Mouse (Mus musculus): ENCODE data around the gene Tnfrsf13c. TPM values are rescaled to one million over a fixed set of nuclear protein-coding genes. Genes with fewer than 3 reads are reported as not detected.
A peak's percentile ranks its signal among the peaks of the same experiment; 100 is the strongest.

Gene Tnfrsf13c
- polyA plus RNA-seq, 1 experiment from 2014 or later: not detected

DNA sequence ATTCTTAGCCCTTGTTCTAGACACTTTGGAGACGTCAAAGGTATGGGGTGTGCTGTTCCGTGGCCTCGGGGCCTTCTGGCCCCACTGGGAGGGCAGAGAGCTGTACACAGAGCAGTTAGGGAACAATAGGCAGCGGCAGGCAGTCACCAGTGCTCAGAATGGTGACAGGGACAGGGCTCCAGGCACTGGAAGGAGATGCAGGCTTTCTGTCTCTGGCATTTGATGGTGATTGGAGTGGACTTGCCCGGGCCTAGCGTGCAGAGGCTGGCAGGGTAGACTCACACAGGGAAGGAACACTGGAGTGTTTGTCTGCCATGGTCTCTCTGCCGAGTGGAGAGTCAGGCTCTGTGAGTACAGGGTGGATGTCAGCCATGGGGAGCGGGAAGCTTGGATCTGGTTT, 31.6 kb downstream of the Tnfrsf13c start:
- H3K27me3 ChIP-seq: no peaks in the 10 kb centered on the region
- no peak overlapping the region for H3K9ac ChIP-seq (replicated peaks)
- H3K36me3 ChIP-seq: peaks cover 99% of the 10 kb centered on the region
- 90% methylated on average over 8 of the region's 8 CpGs for WGBS
- no peak overlapping the region for H3K4me3 ChIP-seq (replicated peaks)
- H3K9me3 ChIP-seq: no peaks in the 10 kb centered on the region
- H3K4me1 ChIP-seq (replicated peaks): no peaks in the 10 kb centered on the region
- H3K27ac ChIP-seq: no peak overlapping the region
- H3K4me2 ChIP-seq: no peak overlapping the region
- no peak for ATAC-seq (ENCODE audit: insufficient number of reproducible peaks, insufficient read depth, low FRiP score, low TSS enrichment, low read depth)

DNA sequence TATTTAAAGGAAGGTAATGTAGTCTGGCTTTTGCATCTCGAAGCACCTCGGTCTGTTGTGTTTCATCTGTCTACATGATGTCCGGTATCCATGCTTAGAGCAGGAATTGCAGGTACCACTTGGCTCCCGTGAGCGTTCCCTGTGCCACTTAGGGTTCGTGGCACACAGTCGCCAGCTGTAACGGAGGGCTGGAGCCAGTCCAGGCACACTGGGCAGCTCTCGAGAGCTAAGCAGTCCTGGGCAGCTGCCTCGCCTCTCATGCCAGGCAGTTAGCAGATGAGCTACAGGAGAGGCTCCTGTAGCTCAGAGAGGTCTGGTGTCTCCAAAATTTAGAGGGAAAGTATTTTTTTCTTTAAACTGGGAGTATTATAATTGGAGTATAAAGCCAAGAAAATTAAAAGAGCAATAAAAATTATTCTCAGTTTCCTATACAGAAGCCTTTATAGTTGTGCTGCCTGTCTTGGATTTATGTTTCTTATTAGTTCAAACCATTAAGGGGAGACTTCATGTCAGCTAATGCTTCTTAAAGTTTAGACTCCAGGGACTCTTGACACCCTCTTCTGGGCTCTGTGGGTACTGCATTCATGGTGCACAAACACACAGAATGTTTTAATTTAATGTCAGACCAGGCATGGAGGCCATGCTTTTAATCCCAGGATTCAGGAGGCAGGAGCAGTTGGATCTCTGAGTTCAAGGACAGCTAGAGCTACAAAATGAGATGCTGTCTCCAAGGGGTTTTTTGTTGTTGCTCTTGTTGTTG, 35.5 kb downstream of the Tnfrsf13c start:
- H3K4me2 ChIP-seq: no peak overlapping the region
- H3K36me3 ChIP-seq: peaks cover 99% of the 10 kb centered on the region
- 0 out of 2 replicates have a peak, but pooled peaks cover 8% of the 10 kb centered on the region for H3K9me3 ChIP-seq
- no peak overlapping the region for H3K4me3 ChIP-seq (replicated peaks)
- WGBS: 94% methylated on average over 10 of the region's 10 CpGs
- H3K9ac ChIP-seq (replicated peaks): no peak overlapping the region
- H3K4me1 ChIP-seq (replicated peaks): no peaks in the 10 kb centered on the region
- H3K27me3 ChIP-seq: no peaks in the 10 kb centered on the region
- H3K27ac ChIP-seq: no peak overlapping the region
- ATAC-seq (ENCODE audit: insufficient number of reproducible peaks, insufficient read depth, low FRiP score, low TSS enrichment, low read depth): no peak

DNA sequence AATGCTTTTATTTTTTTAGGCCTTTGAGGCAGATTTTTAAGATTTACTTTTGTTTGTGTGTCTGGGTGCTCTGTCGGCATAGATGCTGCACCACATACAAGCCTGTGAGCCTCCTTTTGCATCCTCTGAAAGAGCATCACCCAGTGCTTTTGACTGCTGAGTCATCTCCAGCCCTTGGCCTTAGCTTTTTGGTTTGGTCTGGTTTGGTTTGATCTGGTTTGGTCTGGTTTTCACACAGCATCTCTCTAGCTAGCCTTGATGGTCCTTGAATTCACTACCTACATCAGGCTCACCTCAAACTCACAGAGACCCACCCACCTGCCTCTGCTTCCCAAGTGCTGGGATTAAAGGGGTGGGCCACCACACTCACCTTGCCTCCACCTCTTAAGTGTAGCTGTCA, 36.2 kb downstream of the Tnfrsf13c start:
- 0 out of 2 replicates have a peak, but pooled peaks cover 8% of the 10 kb centered on the region for H3K9me3 ChIP-seq
- no peak overlapping the region for H3K27ac ChIP-seq
- no peak for ATAC-seq (ENCODE audit: insufficient number of reproducible peaks, insufficient read depth, low FRiP score, low TSS enrichment, low read depth)
- H3K4me3 ChIP-seq (replicated peaks): no peak overlapping the region
- 90% methylated on average over 1 of the region's 1 CpGs for WGBS
- H3K27me3 ChIP-seq: no peaks in the 10 kb centered on the region
- H3K36me3 ChIP-seq: peaks cover 99% of the 10 kb centered on the region
- H3K4me1 ChIP-seq (replicated peaks): no peaks in the 10 kb centered on the region
- no peak overlapping the region for H3K9ac ChIP-seq (replicated peaks)
- no peak overlapping the region for H3K4me2 ChIP-seq

DNA sequence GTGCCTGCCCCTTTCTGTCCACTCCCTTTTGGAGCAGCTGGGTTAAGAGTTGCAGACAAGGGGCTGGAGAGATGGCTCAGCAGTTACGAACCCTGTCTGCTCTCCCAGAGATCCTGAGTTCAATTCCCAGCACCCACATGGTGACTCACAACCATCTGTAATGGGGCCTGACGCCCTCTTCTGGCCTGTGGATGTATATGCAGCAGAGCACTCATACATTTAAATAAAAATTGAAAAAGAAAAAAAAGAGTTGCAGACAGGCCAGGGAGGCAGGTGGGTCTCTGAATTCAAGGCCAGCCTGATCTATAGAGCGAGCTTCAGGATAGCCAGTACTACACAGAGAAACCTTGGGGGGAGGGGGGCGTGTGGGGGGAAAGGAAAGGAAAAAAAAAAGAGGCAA, 36.8 kb downstream of the Tnfrsf13c start:
- no peak overlapping the region for H3K27ac ChIP-seq
- no peaks in the 10 kb centered on the region for H3K27me3 ChIP-seq
- peaks cover 99% of the 10 kb centered on the region for H3K36me3 ChIP-seq
- 87% methylated on average over 4 of the region's 4 CpGs for WGBS
- no peak overlapping the region for H3K9ac ChIP-seq (replicated peaks)
- H3K4me2 ChIP-seq: no peak overlapping the region
- ATAC-seq (ENCODE audit: insufficient number of reproducible peaks, insufficient read depth, low FRiP score, low TSS enrichment, low read depth): no peak
- no peak overlapping the region for H3K4me3 ChIP-seq (replicated peaks)
- H3K9me3 ChIP-seq: peaks cover 8% of the 10 kb centered on the region
- no peaks in the 10 kb centered on the region for H3K4me1 ChIP-seq (replicated peaks)

DNA sequence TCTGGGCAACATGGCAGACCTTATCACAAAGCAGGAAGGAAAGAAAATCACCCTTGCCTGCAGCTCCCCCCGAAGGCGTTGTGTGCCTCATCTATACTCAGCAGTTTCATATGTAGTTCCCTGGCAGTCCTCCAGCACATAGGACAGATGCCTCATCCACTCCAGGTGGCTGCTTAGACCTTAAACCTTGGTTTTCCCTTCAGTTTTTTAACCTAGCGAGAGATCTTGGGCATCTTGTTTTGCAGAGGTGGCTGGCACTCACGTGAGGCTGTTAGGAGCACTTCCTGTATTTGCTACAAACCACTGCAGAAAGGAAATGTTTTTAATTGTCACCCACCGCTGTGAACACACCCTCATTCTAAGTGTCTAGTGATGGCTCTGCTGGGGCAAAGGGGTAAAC, 37.2 kb downstream of the Tnfrsf13c start:
- no peak overlapping the region for H3K9ac ChIP-seq (replicated peaks)
- no peak overlapping the region for H3K4me2 ChIP-seq
- H3K9me3 ChIP-seq: peaks cover 13% of the 10 kb centered on the region
- no peak overlapping the region for H3K4me3 ChIP-seq (replicated peaks)
- no peaks in the 10 kb centered on the region for H3K4me1 ChIP-seq (replicated peaks)
- peaks cover 99% of the 10 kb centered on the region for H3K36me3 ChIP-seq
- ATAC-seq (ENCODE audit: insufficient number of reproducible peaks, insufficient read depth, low FRiP score, low TSS enrichment, low read depth): no peak
- H3K27ac ChIP-seq: no peak overlapping the region
- H3K27me3 ChIP-seq: no peaks in the 10 kb centered on the region
- 93% methylated on average over 5 of the region's 5 CpGs for WGBS

DNA sequence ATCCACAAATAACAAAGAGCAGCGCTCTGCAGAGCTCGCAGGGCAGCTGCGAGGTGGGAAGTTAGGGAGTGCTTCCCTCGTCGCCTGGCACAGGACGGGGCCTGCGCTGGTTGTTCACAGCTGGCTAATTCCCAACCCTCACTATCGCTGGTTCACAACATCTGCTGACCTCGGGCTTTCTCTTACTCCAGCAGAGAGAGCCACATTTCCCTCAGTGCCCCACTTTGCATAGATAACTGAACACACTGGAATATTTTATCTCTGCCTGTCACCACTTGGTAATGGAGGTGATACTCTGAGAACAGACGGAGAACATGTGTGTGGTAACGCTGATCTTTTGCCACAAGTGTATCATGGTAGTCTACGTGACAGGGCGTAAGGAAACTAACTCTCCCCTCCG, 38.0 kb downstream of the Tnfrsf13c start:
- ATAC-seq (ENCODE audit: insufficient number of reproducible peaks, insufficient read depth, low FRiP score, low TSS enrichment, low read depth): no peak
- Histone ChIP-seq H3K4me2 (no peak overlapping the region), H3K4me3 (replicated peaks) (no peak overlapping the region), H3K9me3 (peaks cover 17% of the 10 kb centered on the region), H3K9ac (replicated peaks) (no peak overlapping the region), H3K27ac (no peak overlapping the region), H3K36me3 (peaks cover 99% of the 10 kb centered on the region), H3K27me3 (no peaks in the 10 kb centered on the region), H3K4me1 (replicated peaks) (no peaks in the 10 kb centered on the region)
- WGBS: 86% methylated on average over 14 of the region's 14 CpGs

DNA sequence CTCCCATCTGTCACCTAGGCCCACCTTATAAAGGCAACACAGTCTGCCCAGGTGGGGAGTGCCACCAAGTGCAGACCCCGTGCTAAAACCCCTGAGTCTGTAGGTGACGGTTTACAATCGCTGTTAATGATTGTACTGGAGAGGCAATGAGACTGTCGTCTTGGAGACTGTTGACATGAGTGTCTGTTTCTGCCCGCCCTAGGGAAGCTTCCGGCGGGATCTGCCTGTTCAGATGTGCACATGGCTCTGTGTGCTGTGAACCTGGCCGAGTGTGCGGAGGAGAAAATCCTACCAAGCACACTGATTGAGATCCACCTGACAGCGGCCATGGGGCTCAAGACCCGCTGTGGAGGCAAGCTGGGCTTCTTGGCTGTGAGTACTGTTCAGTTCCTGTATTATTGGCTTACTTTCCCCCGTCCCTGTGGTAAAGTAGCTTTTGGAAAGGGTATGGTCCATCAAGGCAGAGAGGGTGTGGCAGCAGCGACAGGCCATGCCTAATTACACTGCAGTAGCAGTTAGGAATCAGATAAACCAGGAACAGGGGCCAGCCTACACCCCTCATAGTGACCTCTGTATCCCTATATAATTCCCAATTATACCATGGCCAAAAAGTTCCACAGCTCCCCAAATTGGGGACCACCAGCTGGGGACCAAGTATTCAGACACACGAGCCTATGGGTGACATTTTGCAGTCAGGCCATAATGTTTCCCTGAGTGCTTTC, 38.9 kb downstream of the Tnfrsf13c start:
- Histone ChIP-seq H3K4me1 (replicated peaks) (no peaks in the 10 kb centered on the region), H3K27ac (no peak overlapping the region), H3K9me3 (peaks cover 17% of the 10 kb centered on the region), H3K36me3 (peaks cover 99% of the 10 kb centered on the region), H3K4me3 (replicated peaks) (no peak overlapping the region), H3K27me3 (no peaks in the 10 kb centered on the region), H3K4me2 (no peak overlapping the region), H3K9ac (replicated peaks) (no peak overlapping the region)
- WGBS: 89% methylated on average over 14 of the region's 14 CpGs
- no peak for ATAC-seq (ENCODE audit: insufficient number of reproducible peaks, insufficient read depth, low FRiP score, low TSS enrichment, low read depth)

DNA sequence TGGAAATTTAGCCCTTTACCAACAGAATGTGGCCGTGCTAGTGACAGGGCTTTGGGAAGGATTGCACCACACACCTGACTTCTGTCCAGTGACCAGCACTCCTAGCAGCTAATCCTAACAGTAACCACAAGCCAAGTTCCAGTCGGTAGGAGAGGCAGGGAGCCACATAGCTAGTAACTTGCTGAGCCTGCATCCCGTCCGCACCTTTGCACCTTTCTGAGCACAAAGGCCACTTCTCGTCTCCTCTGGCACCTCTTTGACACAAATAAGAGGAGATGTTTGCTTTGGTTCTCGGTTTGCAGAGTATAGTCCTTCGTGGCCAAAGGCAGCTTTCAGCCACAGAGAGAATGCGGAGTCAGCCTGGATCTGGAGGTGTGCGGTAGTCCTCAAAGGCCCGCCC, 39.5 kb downstream of the Tnfrsf13c start:
- Histone ChIP-seq H3K4me1 (replicated peaks) (no peaks in the 10 kb centered on the region), H3K4me3 (replicated peaks) (no peak overlapping the region), H3K9me3 (peaks cover 17% of the 10 kb centered on the region), H3K36me3 (peaks cover 100% of the 10 kb centered on the region), H3K9ac (replicated peaks) (0 out of 2 replicates have a peak overlapping the region, but pooled peaks have one; percentile 23), H3K4me2 (no peak overlapping the region), H3K27ac (no peak overlapping the region), H3K27me3 (no peaks in the 10 kb centered on the region)
- ATAC-seq (ENCODE audit: insufficient number of reproducible peaks, insufficient read depth, low FRiP score, low TSS enrichment, low read depth): no peak
- 89% methylated on average over 10 of the region's 10 CpGs for WGBS

DNA sequence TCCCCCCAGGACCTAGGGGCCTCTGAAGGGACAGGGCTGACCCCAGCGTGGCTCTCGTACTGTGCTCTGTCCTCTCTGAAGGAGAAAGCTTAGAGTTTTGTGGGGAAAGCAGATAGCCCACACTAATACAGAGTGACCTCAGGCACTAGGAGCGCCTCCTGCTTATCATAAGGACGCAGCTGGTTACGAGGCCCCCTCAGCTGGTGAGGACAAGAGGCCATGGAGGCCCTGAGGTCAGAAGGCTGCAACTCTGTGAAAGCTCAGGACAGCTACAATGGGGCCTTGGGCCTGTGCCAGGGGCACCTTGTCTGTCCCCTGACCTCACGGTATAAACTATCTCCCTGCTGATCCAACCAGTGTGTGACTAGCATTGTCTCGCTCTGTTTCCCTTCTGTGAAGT, 40.0 kb downstream of the Tnfrsf13c start:
- no peaks in the 10 kb centered on the region for H3K4me1 ChIP-seq (replicated peaks)
- peaks cover 17% of the 10 kb centered on the region for H3K9me3 ChIP-seq
- no peak for ATAC-seq (ENCODE audit: insufficient number of reproducible peaks, insufficient read depth, low FRiP score, low TSS enrichment, low read depth)
- H3K4me2 ChIP-seq: no peak overlapping the region
- H3K27me3 ChIP-seq: no peaks in the 10 kb centered on the region
- no peak overlapping the region for H3K27ac ChIP-seq
- WGBS: 83% methylated on average over 7 of the region's 7 CpGs
- H3K9ac ChIP-seq (replicated peaks): no peak overlapping the region
- H3K4me3 ChIP-seq (replicated peaks): no peak overlapping the region
- peaks cover 100% of the 10 kb centered on the region for H3K36me3 ChIP-seq

DNA sequence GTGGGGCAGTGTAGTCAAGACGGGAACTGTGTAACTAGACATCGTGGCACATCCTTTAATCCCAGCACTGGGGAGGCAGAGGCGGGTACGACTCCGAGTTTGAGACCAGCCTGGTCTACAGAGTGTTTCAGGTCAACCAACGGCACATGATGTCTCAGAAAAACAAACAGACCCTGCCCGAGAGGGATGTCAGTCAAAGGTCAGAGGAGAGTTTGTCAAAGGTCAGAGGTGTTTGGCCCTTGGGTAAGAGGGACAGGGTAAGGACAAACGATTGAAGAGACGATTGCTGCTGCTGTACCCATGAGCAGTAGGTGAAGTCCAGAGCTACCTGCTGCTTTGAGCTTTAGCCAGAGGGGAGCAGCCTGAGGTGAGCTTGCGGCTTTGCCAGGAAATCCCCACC, 40.6 kb downstream of the Tnfrsf13c start:
- Histone ChIP-seq H3K4me1 (replicated peaks) (no peaks in the 10 kb centered on the region), H3K9me3 (peaks cover 17% of the 10 kb centered on the region), H3K9ac (replicated peaks) (no peak overlapping the region), H3K36me3 (peaks cover 100% of the 10 kb centered on the region), H3K27me3 (no peaks in the 10 kb centered on the region), H3K4me2 (no peak overlapping the region), H3K27ac (no peak overlapping the region), H3K4me3 (replicated peaks) (no peak overlapping the region)
- WGBS: 79% methylated on average over 10 of the region's 10 CpGs
- ATAC-seq (ENCODE audit: insufficient number of reproducible peaks, insufficient read depth, low FRiP score, low TSS enrichment, low read depth): no peak

DNA sequence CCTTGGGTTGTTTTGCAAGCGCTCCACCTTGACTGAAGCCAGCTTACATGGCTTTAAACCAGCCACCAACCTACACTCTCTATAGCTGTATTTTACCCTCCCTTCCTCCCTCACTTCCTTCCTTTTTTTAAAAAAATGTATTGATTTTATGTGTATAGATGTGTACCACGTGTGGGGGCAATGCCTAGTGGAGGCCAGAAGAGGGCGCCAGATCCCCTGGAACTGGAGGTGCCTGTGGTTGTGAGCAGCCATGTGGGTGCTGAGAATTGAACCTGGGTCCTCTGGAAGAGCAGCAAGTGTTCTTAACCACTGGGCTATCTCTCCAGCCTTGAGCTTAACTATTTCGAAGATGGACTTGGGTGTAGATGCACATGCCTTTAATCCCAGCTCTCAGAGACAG, 41.9 kb downstream of the Tnfrsf13c start:
- Histone ChIP-seq H3K4me1 (replicated peaks) (no peaks in the 10 kb centered on the region), H3K27ac (no peak overlapping the region), H3K36me3 (peaks cover 100% of the 10 kb centered on the region), H3K9ac (replicated peaks) (no peak overlapping the region), H3K9me3 (peaks cover 16% of the 10 kb centered on the region), H3K27me3 (no peaks in the 10 kb centered on the region), H3K4me3 (replicated peaks) (no peak overlapping the region), H3K4me2 (no peak overlapping the region)
- WGBS: 100% methylated on average over 4 of the region's 4 CpGs
- no peak for ATAC-seq (ENCODE audit: insufficient number of reproducible peaks, insufficient read depth, low FRiP score, low TSS enrichment, low read depth)

Measured in limb, embryonic 12.5 days (tissue).